Mouse (Mus musculus) G1E-ER4 (cell line): Measurements from ENCODE around the gene Brdt. TPM values are rescaled to one million over a fixed set of nuclear protein-coding genes. Genes with fewer than 3 reads are reported as not detected.

Experiments
- GATA1 ChIP-seq: IDR thresholded peaks from one replicate; pipeline ENCODE4 v1.8.0; 2012; ENCODE audit warnings: low read length, inconsistent platforms
- polyA plus RNA-seq: library from polyadenylated mRNA; stranded (reverse); fragments of >175 nt; gene quantifications from 2 replicates; pipeline ENCODE4 v1.2.3, GENCODE M21; 2012

Gene Brdt
- polyA plus RNA-seq, 1 experiment: 0.03 TPM

DNA sequence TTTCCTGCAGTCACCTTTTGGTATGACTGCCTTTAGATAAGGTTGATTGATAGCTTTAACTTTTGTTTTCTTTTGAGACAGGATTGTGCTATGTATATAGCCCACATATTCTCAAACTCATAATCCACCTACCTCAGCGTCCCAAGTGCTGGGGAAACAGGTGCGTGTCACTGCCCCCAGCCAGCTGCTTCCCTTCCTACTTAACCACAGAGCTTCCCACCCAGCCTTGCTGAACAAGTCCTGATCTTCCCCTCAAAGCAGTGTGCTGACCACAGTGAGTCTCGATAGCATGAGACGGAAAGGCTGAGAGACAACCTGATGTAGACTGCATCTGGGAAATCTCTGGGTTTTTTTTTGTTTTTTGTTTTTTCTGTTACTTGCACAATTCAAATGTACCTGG is 42.3 kb downstream of the Brdt start:
- TF ChIP-seq GATA1: no peak

DNA sequence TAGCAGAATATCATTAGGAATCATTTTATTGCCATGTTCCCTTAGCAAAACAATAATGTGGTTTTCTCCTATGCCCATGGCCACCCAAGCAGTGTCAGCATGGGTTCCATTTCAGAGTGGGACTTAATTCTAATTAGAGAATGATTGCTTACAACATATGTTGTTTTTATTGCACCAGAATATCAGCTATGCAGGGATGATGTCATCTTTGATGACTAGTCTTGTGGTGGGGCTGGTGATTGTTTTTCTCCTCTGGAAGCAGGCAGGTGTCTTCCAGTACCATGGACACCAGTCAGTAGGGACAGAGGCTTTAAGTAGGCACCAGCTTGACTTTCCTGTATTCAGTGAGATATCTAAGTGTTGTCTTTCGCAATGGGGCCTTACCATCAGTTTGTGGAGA is 56.8 kb downstream of the Brdt start:
- TF ChIP-seq GATA1: no peak

DNA sequence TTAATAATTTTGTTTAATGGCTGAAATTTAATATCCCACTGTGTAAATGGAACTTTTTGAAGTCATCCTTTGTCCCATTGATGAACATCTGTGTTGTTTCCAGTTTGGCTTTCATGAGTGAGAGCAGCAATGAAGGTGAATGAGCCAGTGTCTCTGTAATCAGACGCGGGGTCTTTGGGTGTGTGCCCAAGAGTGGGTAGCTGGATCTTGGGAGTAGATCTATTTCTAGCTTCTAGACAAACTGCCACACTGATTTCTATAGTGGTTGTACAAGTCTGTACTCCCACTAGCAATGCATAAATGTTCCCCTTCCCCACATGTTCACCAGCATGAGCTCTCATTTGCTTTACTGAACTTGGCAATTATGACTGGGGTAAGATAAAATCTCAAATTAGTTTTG is 58.4 kb downstream of the Brdt start:
- no peak for TF ChIP-seq GATA1

DNA sequence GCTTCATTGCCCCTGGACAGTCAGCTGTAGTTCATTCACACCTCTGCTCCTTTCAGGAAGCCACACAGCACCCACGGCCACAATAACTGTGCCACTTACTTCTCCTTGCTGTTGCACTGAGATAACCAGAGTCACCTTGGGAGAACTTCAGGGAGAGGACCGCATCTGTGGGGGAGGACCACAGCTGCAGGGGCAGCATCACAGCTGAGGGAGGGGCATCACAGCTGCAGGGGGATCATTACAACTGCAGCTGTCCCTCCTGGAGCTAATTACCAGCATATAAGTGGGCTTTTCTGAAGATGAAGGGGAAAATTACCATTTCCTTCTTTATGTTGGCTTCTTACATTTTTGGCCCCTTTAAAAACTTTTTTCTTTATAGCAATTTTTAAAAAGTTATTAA is 63.5 kb downstream of the Brdt start:
- TF ChIP-seq GATA1: no peak

DNA sequence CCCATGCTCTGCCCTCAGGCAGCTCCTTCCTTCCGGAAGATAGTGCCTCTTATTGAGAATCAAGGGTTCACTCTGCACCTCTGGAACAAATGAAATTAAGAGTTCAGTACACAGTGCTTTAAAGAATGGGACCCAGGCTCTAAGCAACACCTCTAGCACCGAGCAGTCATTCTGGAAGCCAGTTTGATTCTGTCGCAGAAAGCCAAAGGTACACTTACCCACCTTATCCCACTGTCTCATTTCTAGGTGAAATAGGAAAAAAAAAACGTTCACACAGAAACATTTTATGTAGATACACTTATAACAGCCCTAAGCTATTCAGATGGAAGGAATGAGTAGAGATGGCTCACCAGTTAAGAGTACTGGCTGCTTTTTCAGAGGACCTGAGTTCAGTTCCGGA is 71.5 kb downstream of the Brdt start, which contains the start of gene Ephx4:
Gene Ephx4, plus strand, starts transcription at position 301 of the 400 bp plus-strand sequence.
- TF ChIP-seq GATA1: no peak

DNA sequence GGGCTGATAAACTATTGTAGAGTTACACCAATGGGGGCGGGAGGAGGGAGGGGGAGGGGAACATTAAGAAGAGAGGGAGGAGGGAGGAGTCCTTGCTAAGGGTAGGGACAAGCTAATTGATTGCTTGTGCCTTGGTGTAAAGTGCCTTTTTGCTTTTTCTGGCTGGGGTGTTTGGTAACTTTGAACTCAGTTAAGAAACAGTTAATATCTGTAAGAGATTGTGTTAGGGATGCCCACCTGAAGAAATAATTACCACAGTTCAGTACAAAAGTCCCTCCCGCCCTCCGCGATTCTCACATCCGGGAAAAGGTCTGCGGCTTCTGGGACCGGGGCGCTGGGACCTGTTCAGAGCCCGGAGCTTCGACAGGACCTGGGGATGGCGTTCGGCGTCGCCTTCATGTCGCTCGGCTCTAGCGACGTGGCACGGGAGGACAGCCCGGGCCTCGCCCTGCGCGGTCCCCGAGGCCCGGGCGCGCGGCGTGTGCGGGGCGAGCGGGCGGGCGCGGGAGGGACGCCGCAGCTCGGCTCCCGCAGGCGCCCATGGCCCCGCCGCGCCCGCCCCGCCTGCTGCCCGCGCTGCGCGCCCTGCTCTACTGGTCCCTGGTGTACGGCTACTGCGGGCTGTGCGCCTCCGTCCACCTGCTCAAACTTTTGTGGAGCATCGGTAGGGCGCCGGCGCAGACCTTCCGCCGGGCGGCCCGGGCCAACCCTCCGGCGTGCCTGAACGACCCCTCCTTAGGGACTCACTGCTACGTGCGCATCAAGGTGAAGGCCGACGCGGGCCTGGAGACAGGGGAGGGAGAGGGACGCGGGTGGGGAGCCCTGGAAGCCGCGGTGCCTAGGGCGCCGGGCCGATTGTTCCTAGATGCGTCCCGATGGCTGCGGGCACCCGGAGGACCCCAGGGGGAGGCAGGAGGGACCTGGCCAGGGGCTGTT is 72.3 kb downstream of the Brdt start:
- no peak for TF ChIP-seq GATA1

DNA sequence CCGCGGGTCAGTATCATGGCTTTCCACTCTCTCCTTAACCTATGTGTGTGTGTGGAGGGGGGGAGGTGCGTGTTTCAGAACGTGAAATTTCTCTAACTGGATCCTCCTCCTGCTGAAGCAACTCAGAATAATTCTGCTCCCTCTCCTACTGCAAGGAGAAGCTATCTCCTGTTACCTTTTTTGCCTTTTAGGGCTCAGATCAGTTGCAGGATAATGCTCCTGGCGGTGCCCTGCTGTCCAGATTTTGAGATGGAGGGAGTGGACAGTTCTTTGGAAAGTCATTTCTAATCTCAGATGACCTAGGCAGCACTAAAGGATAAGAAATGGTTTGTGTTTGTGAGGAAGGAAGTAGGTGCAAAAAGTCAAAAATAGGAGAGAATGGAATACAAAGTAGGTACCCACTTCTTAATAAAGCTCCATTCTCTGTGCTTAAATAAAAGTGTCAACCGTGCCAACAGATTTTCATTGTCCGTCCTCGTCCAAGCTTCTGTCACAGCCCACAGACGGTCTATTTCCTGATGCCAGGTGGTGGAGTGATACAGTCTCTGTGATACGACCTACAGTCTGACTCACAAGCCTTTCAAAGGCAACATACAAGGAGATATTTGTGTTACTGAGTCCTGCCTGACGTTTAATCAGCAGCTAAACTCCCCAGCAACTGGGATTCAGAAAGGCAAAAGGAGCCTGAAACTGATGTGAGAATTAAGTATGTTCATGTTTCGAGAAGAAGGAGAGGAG is 73.2 kb downstream of the Brdt start:
- no peak for TF ChIP-seq GATA1

DNA sequence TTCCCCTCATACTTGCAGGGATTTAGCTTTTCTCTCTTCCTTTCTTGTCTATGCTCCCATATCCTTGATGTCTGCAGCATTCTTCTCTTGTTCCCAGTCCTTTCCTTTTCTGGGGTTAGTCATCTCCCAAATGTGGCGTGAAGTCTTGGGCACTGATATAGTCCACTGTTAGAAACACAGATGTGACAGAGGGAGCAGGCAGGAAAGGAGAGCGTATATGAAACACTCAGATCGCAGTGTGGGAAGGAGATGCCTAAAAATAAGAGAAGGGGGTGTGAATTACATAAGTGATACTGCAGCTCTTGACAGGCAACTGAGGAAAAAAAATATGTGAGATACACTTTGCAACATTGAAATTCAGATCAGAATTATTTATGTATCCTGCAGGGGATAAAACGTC is 74.4 kb downstream of the Brdt start:
- TF ChIP-seq GATA1: no peak

DNA sequence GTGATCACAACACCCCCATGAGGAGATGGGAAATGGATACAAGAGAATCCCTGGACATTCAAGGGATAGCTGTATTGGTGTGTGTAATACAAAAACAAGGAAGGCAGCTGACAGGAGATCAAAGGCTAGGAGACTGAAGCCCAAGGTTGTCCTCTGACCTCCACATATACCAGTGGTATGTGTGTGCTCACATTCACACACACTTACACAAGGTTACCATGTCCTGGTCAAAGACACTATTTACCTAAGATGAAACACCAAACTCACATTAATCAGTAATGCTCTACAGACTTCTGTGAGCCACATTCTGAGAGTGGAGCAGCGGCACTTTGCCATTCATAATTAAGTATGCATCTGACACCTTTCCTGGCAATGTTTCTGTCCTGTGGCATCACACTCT is 79.3 kb downstream of the Brdt start:
- TF ChIP-seq GATA1: no peak

DNA sequence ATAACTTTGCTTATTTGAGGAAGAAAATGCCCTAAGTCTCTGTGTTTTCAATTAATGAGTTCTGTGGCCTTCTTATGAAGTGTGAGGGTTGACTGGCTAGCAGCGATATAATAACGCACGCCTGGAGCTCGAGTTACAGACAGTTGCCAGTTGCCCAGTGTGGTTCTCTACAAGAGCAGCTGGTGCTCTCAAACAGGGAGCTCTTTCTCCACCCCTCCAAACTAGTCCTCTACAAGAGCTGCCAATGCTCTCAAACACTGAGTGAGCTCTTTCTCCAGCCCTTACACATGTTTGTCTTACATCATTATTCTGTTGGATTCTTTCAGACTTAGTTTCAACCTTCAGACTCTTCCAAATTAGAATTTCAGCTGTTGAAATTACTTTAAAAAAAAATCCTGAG is 80.4 kb downstream of the Brdt start:
- TF ChIP-seq GATA1: no peak

DNA sequence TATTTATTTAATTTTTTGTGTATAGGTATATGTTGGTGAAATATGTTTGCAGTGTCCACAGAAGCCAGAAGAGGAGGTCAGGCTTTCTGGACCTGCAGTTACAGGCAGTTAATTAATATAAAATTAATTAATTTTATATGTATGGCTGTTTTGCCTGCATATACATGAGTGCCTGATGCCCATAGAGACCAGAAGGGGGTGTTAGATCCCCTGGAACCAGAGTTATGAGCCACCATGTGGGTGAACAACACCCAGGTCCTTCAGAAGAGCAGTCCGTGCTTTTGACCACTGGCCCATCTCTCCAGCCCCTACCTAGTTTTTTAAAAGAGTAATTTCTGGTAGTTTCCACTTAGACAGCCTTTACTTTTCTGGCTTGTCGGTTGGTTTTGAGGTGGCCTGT is 81.3 kb downstream of the Brdt start:
- no peak for TF ChIP-seq GATA1

DNA sequence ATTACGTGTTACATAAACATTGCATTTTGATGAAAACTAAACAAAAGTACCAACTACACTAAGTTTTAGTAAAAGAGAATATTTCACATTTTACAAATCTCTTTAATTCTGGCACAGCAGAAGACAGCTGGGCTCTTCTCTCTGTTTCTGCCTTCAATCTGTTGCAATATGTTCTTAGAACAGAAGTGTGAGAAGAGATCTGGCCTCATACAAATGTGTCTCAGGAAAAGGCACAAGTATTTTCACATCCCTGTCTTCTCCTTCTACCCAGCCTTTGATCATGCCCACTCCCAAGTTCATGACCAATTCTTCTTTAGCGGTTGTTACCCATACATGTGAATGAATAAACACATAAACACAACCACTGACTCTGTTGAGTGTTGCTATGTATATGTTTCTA is 84.1 kb downstream of the Brdt start:
- TF ChIP-seq GATA1: no peak

DNA sequence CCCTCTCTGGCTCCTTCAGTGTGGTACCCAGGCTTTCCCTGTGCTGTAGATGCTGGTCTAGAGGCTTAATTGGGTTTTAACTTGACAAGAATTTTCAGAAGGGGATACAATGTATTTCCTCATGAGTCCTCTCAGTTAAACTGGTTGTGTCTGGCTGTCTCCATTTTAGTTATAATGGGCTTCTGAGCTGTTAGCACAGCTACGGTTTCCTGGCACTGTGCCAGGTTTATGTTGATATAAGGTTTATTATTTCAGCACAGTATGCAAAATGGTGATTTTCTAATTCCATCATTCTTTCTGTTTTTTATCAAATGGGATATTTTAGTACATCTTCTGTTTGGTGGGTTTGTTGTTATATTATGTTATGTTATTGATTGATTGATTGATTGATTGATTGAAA is 90.7 kb downstream of the Brdt start:
- no peak for TF ChIP-seq GATA1

DNA sequence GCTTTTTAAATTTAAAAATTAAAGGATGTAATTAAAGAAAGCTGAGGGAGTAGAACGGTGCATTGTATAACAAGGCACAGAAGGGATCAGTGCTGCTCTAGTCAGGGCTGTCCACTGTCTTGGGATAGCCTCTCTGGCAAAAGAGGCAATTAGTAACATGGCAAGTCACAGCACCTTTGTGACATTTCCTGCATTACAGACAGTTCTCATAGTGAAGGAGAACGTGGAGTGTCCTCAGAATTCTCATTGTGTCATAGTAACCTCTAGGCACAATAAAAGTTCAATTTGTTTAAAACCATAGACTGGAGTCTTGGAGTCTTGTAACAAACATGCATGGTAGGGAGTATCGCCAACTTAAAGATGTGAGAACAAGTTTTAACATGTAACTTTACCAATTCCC is 100.3 kb downstream of the Brdt start, which contains the start of gene Lpcat2b:
Gene Lpcat2b, plus strand, starts transcription at position 301 of the 400 bp plus-strand sequence.
- no peak for TF ChIP-seq GATA1

DNA sequence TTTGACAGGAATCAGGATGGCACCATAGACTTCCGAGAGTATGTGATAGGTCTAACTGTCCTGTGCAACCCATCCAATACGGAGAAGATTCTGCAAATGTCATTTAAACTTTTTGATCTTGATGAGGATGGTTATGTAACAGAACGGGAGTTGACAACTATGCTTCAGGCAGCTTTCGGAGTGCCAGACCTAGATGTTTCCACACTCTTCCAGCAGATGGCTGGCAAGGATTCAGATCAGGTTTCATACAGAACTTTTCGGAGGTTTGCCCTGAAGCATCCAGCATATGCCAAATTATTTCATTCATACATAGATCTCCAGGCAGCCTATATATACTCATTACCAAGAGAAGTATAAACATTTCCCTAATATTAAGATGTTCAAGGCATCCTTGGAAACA is 103.0 kb downstream of the Brdt start:
- TF ChIP-seq GATA1: no peak

DNA sequence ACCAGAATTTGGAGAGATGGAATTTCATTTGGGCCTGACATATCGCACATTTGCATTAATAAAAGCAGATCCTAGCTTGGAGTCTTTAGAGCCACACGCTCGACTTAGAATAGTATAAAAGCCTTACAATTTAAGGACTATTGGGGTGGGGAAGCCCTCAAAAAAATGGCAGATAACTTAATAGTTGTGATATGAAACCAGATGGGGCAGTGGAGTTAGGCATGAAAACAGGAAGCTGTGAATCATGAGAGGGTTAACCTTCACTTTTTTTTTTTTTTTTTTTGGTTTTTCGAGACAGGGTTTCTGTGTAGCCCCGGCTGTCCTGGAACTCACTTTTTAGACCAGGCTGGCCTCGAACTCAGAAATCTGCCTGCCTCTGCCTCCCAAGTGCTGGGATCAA is 105.2 kb downstream of the Brdt start:
- TF ChIP-seq GATA1: no peak

Other genes with a start within 250 kb of the Brdt start
- 0.13 TPM in 2 replicates for gene Tgfbr3, start 41.5 kb upstream of the Brdt start, polyA plus RNA-seq
- gene Ephx4, start 71.6 kb downstream of the Brdt start, polyA plus RNA-seq: not detected in 2 replicates
- not detected in 2 replicates for gene Lpcat2b, start 100.4 kb downstream of the Brdt start, polyA plus RNA-seq
- 1.7 and 1.8 TPM in 2 replicates for gene Btbd8, start 106.8 kb downstream of the Brdt start, polyA plus RNA-seq
- 0.10 and 0.13 TPM in 2 replicates for gene Gm42669, start 176.5 kb downstream of the Brdt start, polyA plus RNA-seq
- gene 1700028K03Rik, start 203.6 kb downstream of the Brdt start, polyA plus RNA-seq: not detected in 2 replicates